8 mouse cellular contexts compared by ENCODE assay signal in genomic region chr3:116710941-116711340, GRCm38 (mm10). TPM values are rescaled to one million over a fixed set of nuclear protein-coding genes. Genes with fewer than 3 reads are reported as not detected.
DNase-seq lines count a peak whose midpoint lies in the region; ATAC-seq and TF ChIP-seq lines count a peak whose summit lies in the region.

No protein-coding gene starts in this region.

- peak; percentile 11 for DNase-seq in CD4-positive, CD25-positive, alpha-beta regulatory T cell, adult 2 months (ENCODE audit: low read depth, low spot score)
- DNase-seq in CD4-positive helper T cell, adult 2 months (ENCODE audit: low read depth, low spot score), result peak; percentile 12
- DNase-seq in liver, postnatal 0 days, result no peak
- DNase-seq in right cerebral cortex, postnatal 10 days (ENCODE audit: low spot score in 2 of 2), result no peak
- DNase-seq in cerebellum, adult 2 months, result no peak
- no peak for DNase-seq in spleen, postnatal 4 days (ENCODE audit: low spot score in 2 of 2)

- H3K4me2 ChIP-seq in forebrain, embryonic 16.5 days (ENCODE audit: low read length), result peak overlapping the region; percentile 72
- H3K4me2 ChIP-seq in liver, postnatal 0 days (ENCODE audit: low read depth, low read length), result peak overlapping the region; percentile 83

- no peak overlapping the region for H3K27ac ChIP-seq in forebrain, embryonic 16.5 days (ENCODE audit: low read length)
- no peak overlapping the region for H3K27ac ChIP-seq in liver, postnatal 0 days (ENCODE audit: low read depth)
- no peak overlapping the region for H3K27ac ChIP-seq in cerebellum, adult 2 months (ENCODE audit: insufficient read depth, low read length)

- no peaks in the 10 kb centered on the region for H3K36me3 ChIP-seq in forebrain, embryonic 16.5 days (ENCODE audit: control insufficient read depth, insufficient read depth)
- H3K36me3 ChIP-seq in liver, postnatal 0 days (replicated peaks; ENCODE audit: insufficient read depth, low read length), result peaks cover 6% of the 10 kb centered on the region; the same call in 1 of the 2 replicates

- TF ChIP-seq EP300 in liver, postnatal 0 days (IDR thresholded peaks at IDR 0.05; ENCODE audit: low read depth), result no peak

- WGBS in forebrain, embryonic 16.5 days, result 56% methylated on average over 9 of the region's 9 CpGs
- WGBS in liver, postnatal 0 days (ENCODE audit: insufficient replicate concordance), result 29% methylated on average over 9 of the region's 9 CpGs
- 34% methylated on average over 9 of the region's 9 CpGs for WGBS in cerebellum, adult 2 months

- no peak for ATAC-seq in CD4-positive, CD25-positive, alpha-beta regulatory T cell, adult 4 months
- ATAC-seq in forebrain, embryonic 16.5 days, result no peak
- no peak for ATAC-seq in liver, postnatal 0 days

- no peak for TF ChIP-seq CTCF in liver, postnatal 0 days (IDR thresholded peaks at IDR 0.05; ENCODE audit: low read depth)
- TF ChIP-seq CTCF in cerebellum, adult 2 months (IDR thresholded peaks at IDR 0.05; ENCODE audit: borderline replicate concordance, insufficient read depth, low read depth, low read length), result no peak

- 0 out of 2 replicates have a peak, but pooled peaks cover 2% of the 10 kb centered on the region for H3K27me3 ChIP-seq in forebrain, embryonic 16.5 days (replicated peaks; ENCODE audit: control insufficient read depth, insufficient read depth, low read length)
- no peaks in the 10 kb centered on the region for H3K27me3 ChIP-seq in liver, postnatal 0 days (ENCODE audit: insufficient read depth, low read length)
- H3K27me3 ChIP-seq in cerebellum, adult 2 months (ENCODE audit: control insufficient read depth, insufficient read depth, low read length), result no peaks in the 10 kb centered on the region

- TF ChIP-seq POLR2A in cerebellum, adult 2 months (IDR thresholded peaks at IDR 0.05; ENCODE audit: borderline replicate concordance, insufficient read depth, low read length), result no peak

- H3K4me1 ChIP-seq in forebrain, embryonic 16.5 days (replicated peaks; ENCODE audit: control insufficient read depth, insufficient read depth, low read length), result peaks cover 10% of the 10 kb centered on the region
- H3K4me1 ChIP-seq in liver, postnatal 0 days (ENCODE audit: insufficient read depth), result peaks cover 17% of the 10 kb centered on the region
- H3K4me1 ChIP-seq in cerebellum, adult 2 months (ENCODE audit: control insufficient read depth, insufficient read depth, low read length), result peaks cover 3% of the 10 kb centered on the region; the same call in 1 of the 2 replicates

- no peaks in the 10 kb centered on the region for H3K9me3 ChIP-seq in forebrain, embryonic 16.5 days (ENCODE audit: control insufficient read depth, low read length)
- H3K9me3 ChIP-seq in liver, postnatal 0 days (ENCODE audit: low read length), result no peaks in the 10 kb centered on the region

- peak overlapping the region; percentile 77 for H3K4me3 ChIP-seq in forebrain, embryonic 16.5 days (replicated peaks; ENCODE audit: low read length)
- H3K4me3 ChIP-seq in liver, postnatal 0 days (ENCODE audit: low read depth, low read length), result peak overlapping the region; percentile 96
- H3K4me3 ChIP-seq in cerebellum, adult 2 months (replicated peaks; ENCODE audit: insufficient read depth, low read depth, low read length), result no peak overlapping the region

- H3K9ac ChIP-seq in forebrain, embryonic 16.5 days (replicated peaks; ENCODE audit: low read depth, low read length), result no peak overlapping the region
- H3K9ac ChIP-seq in liver, postnatal 0 days (replicated peaks), result peak overlapping the region; percentile 49; the same call in 1 of the 2 replicates

RNA-seq across cellular contexts. Expression of gene Slc35a3, which starts 1.7 kb away (rescaled TPM):
- 1 to 10 TPM; 5.8 to 7.1 TPM for polyA plus RNA-seq in CD4-positive, CD25-positive, alpha-beta regulatory T cell, adult 4 months (2017; shearing (Covaris generic))
- 8.1 and 8.3 TPM in 2 replicates for polyA plus RNA-seq in forebrain, embryonic 16.5 days (2015; fragmentation: Nextera tagmentation; extraction: Ambion mirVana)
- polyA plus RNA-seq in liver, postnatal 0 days (2015; fragmentation: Nextera tagmentation; extraction: Ambion mirVana), result 6.0 and 7.5 TPM in 2 replicates
- 14.4 and 16.2 TPM in 2 replicates for polyA plus RNA-seq in cerebellum, adult 2 months (2012; rRNA removed)

RNA-seq across cellular contexts. Expression of gene Gm43191, which starts 29.9 kb away (rescaled TPM):
- not detected for polyA plus RNA-seq in CD4-positive, CD25-positive, alpha-beta regulatory T cell, adult 4 months (2017; shearing (Covaris generic))
- not detected in 2 replicates for polyA plus RNA-seq in forebrain, embryonic 16.5 days (2015; fragmentation: Nextera tagmentation; extraction: Ambion mirVana)
- not detected in 2 replicates for polyA plus RNA-seq in liver, postnatal 0 days (2015; fragmentation: Nextera tagmentation; extraction: Ambion mirVana)
- polyA plus RNA-seq in cerebellum, adult 2 months (2012; rRNA removed), result not detected in 2 replicates

RNA-seq across cellular contexts. Expression of gene Mfsd14a, which starts 48.5 kb away (rescaled TPM):
- 10 to 100 TPM; 84.4 to 86.1 TPM for polyA plus RNA-seq in CD4-positive, CD25-positive, alpha-beta regulatory T cell, adult 4 months (2017; shearing (Covaris generic))
- polyA plus RNA-seq in forebrain, embryonic 16.5 days (2015; fragmentation: Nextera tagmentation; extraction: Ambion mirVana), result 77.2 and 81.1 TPM in 2 replicates
- polyA plus RNA-seq in liver, postnatal 0 days (2015; fragmentation: Nextera tagmentation; extraction: Ambion mirVana), result 28.2 and 30.5 TPM in 2 replicates
- 45.2 and 47.2 TPM in 2 replicates for polyA plus RNA-seq in cerebellum, adult 2 months (2012; rRNA removed)

Comparison
In these comparisons a context has a peak if more than half of its experiments do, and no peak if none do; other contexts are left out.
1. DNase-seq: peak in CD4-positive, CD25-positive, alpha-beta regulatory T cell, adult 2 months (single experiment) and CD4-positive helper T cell, adult 2 months (single experiment); none in liver, postnatal 0 days (single experiment), right cerebral cortex, postnatal 10 days (0 of 2), cerebellum, adult 2 months (0 of 2) and spleen, postnatal 4 days (0 of 2).